In genomic region chr4:28300018-28300440, GRCm38 (mm10) we compare ENCODE assay signal across 10 mouse cellular contexts.
DNase-seq lines count a peak whose midpoint lies in the region; ATAC-seq and TF ChIP-seq lines count a peak whose summit lies in the region.
"Had no signal": no experiment of that assay in that cellular context is flagged by ENCODE, and none has a peak within 500 bp of the region (broad histone marks: within the 10 kb centered on the region; RNA-seq: fewer than 3 reads in every experiment).

No protein-coding gene starts in this region.

- DNase-seq in ES-E14 (ENCODE audit: low read depth, low spot score) (peak; percentile 47), WW6 (ENCODE audit: low read depth, low spot score) (peak; percentile 14)
- DNase-seq in forebrain, embryonic 14.5 days (ENCODE audit: low spot score) = peak; percentile 74
- no peak for DNase-seq in spleen, postnatal 4 days (ENCODE audit: low spot score in 2 of 2)
- DNase-seq in frontal cortex, postnatal 25 days (ENCODE audit: low spot score in 2 of 2) = no peak
- no peak for DNase-seq in cerebellum, adult 8-10 months
- DNase-seq: heart, postnatal 14 days; kidney, postnatal 14 days had no signal

- peak overlapping the region; percentile 39 for H3K4me2 ChIP-seq in forebrain, embryonic 14.5 days (ENCODE audit: low read length)
- H3K4me2 ChIP-seq in midbrain, embryonic 13.5 days (replicated peaks) = peak overlapping the region; percentile 42
- H3K4me2 ChIP-seq: lung, embryonic 15.5 days had no signal

- no peaks in the 10 kb centered on the region for H3K27me3 ChIP-seq in forebrain, embryonic 14.5 days (replicated peaks; ENCODE audit: control insufficient read depth, insufficient read depth, low read length)
- 0 out of 2 replicates have a peak, but pooled peaks cover 2% of the 10 kb centered on the region for H3K27me3 ChIP-seq in midbrain, embryonic 13.5 days
- H3K27me3 ChIP-seq: lung, embryonic 15.5 days had no signal

- H3K27ac ChIP-seq in ES-E14 (ENCODE audit: insufficient read depth, low read depth, low read length, poor library complexity, severe bottlenecking) = no peak overlapping the region
- H3K27ac ChIP-seq in forebrain, embryonic 14.5 days (ENCODE audit: low read depth, low read length) = no peak overlapping the region
- H3K27ac ChIP-seq in midbrain, embryonic 13.5 days = no peak overlapping the region
- H3K27ac ChIP-seq: lung, embryonic 15.5 days had no signal

- no peaks in the 10 kb centered on the region for H3K4me1 ChIP-seq in ES-E14 (ENCODE audit: control insufficient read depth in 2 of 2, insufficient read depth in 2 of 2, low read length in 2 of 2, poor library complexity in 1 of 2)
- peaks cover 9% of the 10 kb centered on the region; the same call in 1 of the 2 replicates for H3K4me1 ChIP-seq in forebrain, embryonic 14.5 days (ENCODE audit: control insufficient read depth, insufficient read depth, low read length)
- H3K4me1 ChIP-seq in midbrain, embryonic 13.5 days (replicated peaks) = peaks cover 12% of the 10 kb centered on the region

- H3K4me3 ChIP-seq in ES-E14 (ENCODE audit: insufficient read depth in 1 of 2, low read depth in 1 of 2, low read length in 2 of 2, poor library complexity in 1 of 2, severe bottlenecking in 1 of 2) = no peak overlapping the region
- no peak overlapping the region for H3K4me3 ChIP-seq in forebrain, embryonic 14.5 days (ENCODE audit: low read depth, low read length)
- H3K4me3 ChIP-seq in midbrain, embryonic 13.5 days (replicated peaks) = peak overlapping the region; percentile 5
- H3K4me3 ChIP-seq: lung, embryonic 15.5 days had no signal

- in situ Hi-C loops in ES-E14 (cut with MboI; ENCODE audit: low sequenced_read_pairs in 2 of 2, unreplicated experiment in 2 of 2) = no loop called here

- H3K9me3 ChIP-seq in ES-E14 (ENCODE audit: control insufficient read depth, insufficient read depth, low read depth, low read length) = no peaks in the 10 kb centered on the region
- no peaks in the 10 kb centered on the region for H3K9me3 ChIP-seq in forebrain, embryonic 14.5 days (replicated peaks; ENCODE audit: control insufficient read depth, low read length)
- H3K9me3 ChIP-seq in midbrain, embryonic 13.5 days = no peaks in the 10 kb centered on the region
- H3K9me3 ChIP-seq: lung, embryonic 15.5 days had no signal

- WGBS in forebrain, embryonic 14.5 days = 1% methylated on average over 13 of the region's 13 CpGs
- WGBS in midbrain, embryonic 13.5 days = 5% methylated on average over 13 of the region's 13 CpGs

- H3K9ac ChIP-seq in ES-E14 (ENCODE audit: insufficient read depth, low read depth, low read length, poor library complexity, severe bottlenecking) = no peak overlapping the region
- no peak overlapping the region for H3K9ac ChIP-seq in forebrain, embryonic 14.5 days (ENCODE audit: low read length)
- H3K9ac ChIP-seq in midbrain, embryonic 13.5 days (replicated peaks) = no peak overlapping the region
- H3K9ac ChIP-seq: lung, embryonic 15.5 days had no signal

- no peaks in the 10 kb centered on the region for H3K36me3 ChIP-seq in ES-E14 (ENCODE audit: control insufficient read depth, insufficient read depth, low read length, poor library complexity, severe bottlenecking)
- no peaks in the 10 kb centered on the region for H3K36me3 ChIP-seq in forebrain, embryonic 14.5 days (ENCODE audit: control insufficient read depth, insufficient read depth, low read length)
- H3K36me3 ChIP-seq in midbrain, embryonic 13.5 days = no peaks in the 10 kb centered on the region
- H3K36me3 ChIP-seq: lung, embryonic 15.5 days had no signal

- peak; percentile 54 for ATAC-seq in forebrain, embryonic 14.5 days
- ATAC-seq in midbrain, embryonic 13.5 days = peak; percentile 85

TF ChIP-seq in ES-E14, 5 proteins besides CTCF, POLR2A, EP300 and RAD21:
- TF ChIP-seq HCFC1 (IDR thresholded peaks at IDR 0.05; ENCODE audit: borderline replicate concordance, insufficient read depth, low read length) = no peak
- no peak for TF ChIP-seq MAFK (IDR thresholded peaks at IDR 0.05; ENCODE audit: insufficient read depth, low read depth, low read length)
- no peak for TF ChIP-seq ZNF384 (IDR thresholded peaks at IDR 0.05; ENCODE audit: low read depth, low read length)
- no peak for TF ChIP-seq ZC3H11A (IDR thresholded peaks at IDR 0.05; ENCODE audit: borderline replicate concordance, low read depth, low read length)
- TF ChIP-seq CHD2 (IDR thresholded peaks at IDR 0.05; ENCODE audit: low read depth, low read length) = no peak

Comparison
In these comparisons a context has a peak if more than half of its experiments do, and no peak if none do; other contexts are left out.
1. DNase-seq: peak in ES-E14 (single experiment), WW6 (single experiment) and forebrain, embryonic 14.5 days (single experiment); none in spleen, postnatal 4 days (0 of 2), frontal cortex, postnatal 25 days (0 of 2) and cerebellum, adult 8-10 months (single experiment).